Mouse (Mus musculus): ENCODE data around the gene Txlnb. TPM values are rescaled to one million over a fixed set of nuclear protein-coding genes. Genes with fewer than 3 reads are reported as not detected.
"Not testable (repeated sequence)": the region's sequence is repeated elsewhere in the genome, so short reads cannot be mapped to it uniquely, and the experiment has no call there.

Gene Txlnb
- 32.2 and 36.6 TPM in 2 replicates for polyA plus RNA-seq (2015; fragmentation: Nextera tagmentation; extraction: Ambion mirVana)

- WGBS, result 9% methylated on average over 13 of the region's 13 CpGs
- ATAC-seq (replicated peaks; ENCODE audit: insufficient number of reproducible peaks, insufficient read depth, low FRiP score, low read depth), result peak; percentile 59
- H3K4me2 ChIP-seq, result peak within 1 kb of the TSS; percentile 61
Observed at GRCm38 (mm10) chr10:17795767-17796631, at the start of gene Txlnb. Gene Txlnb (plus strand): TSS chr10:17796226.

GRCm38 (mm10) chr10:17752478-17752877, 43.5 kb upstream of the Txlnb start:
- Histone ChIP-seq H3K4me2 (no peak overlapping the region), H3K9me3 (replicated peaks) (0 out of 2 replicates have a peak, but pooled peaks cover 3% of the 10 kb centered on the region), H3K27me3 (no peaks in the 10 kb centered on the region), H3K27ac (no peak overlapping the region), H3K4me1 (replicated peaks) (no peaks in the 10 kb centered on the region), H3K9ac (no peak overlapping the region), H3K36me3 (no peaks in the 10 kb centered on the region), H3K4me3 (no peak overlapping the region)
- 74% methylated on average over 5 of the region's 5 CpGs for whole genome bisulfite sequencing
- ATAC-seq (replicated peaks; ENCODE audit: insufficient number of reproducible peaks, insufficient read depth, low FRiP score, low read depth), result no peak

More at GRCm38 (mm10) chr10:17795767-17796631, at the start of gene Txlnb:
- peak within 1 kb of the TSS; percentile 69 for H3K9ac ChIP-seq
- peaks cover 37% of the 10 kb centered on the region for H3K4me1 ChIP-seq (replicated peaks)
- peak within 1 kb of the TSS; percentile 55 for H3K4me3 ChIP-seq
- no peaks in the 10 kb centered on the region for H3K27me3 ChIP-seq
- no peaks in the 10 kb centered on the region for H3K9me3 ChIP-seq (replicated peaks)
- 0 out of 2 replicates have a peak, but pooled peaks cover 2% of the 10 kb centered on the region for H3K36me3 ChIP-seq
- H3K27ac ChIP-seq, result peak within 1 kb of the TSS; percentile 98

- H3K4me2 ChIP-seq, result no peak overlapping the region
- no peak overlapping the region for H3K4me3 ChIP-seq
- WGBS, result 42% methylated on average over 3 of the region's 3 CpGs
- H3K9me3 ChIP-seq (replicated peaks), result 0 out of 2 replicates have a peak, but pooled peaks cover 3% of the 10 kb centered on the region
- H3K27me3 ChIP-seq, result no peaks in the 10 kb centered on the region
- peak overlapping the region; percentile 31; the same call in 1 of the 2 replicates for H3K27ac ChIP-seq
- no peaks in the 10 kb centered on the region for H3K36me3 ChIP-seq
- H3K9ac ChIP-seq, result no peak overlapping the region
- ATAC-seq (replicated peaks; ENCODE audit: insufficient number of reproducible peaks, insufficient read depth, low FRiP score, low read depth), result no peak; the same call in 1 of the 2 replicates
- no peaks in the 10 kb centered on the region for H3K4me1 ChIP-seq (replicated peaks)
Observed at GRCm38 (mm10) chr10:17759772-17760171, 36.3 kb upstream of the Txlnb start.

- 60% methylated on average over 9 of the region's 9 CpGs for WGBS
- no peak for ATAC-seq (replicated peaks; ENCODE audit: insufficient number of reproducible peaks, insufficient read depth, low FRiP score, low read depth)
- Histone ChIP-seq H3K4me1 (replicated peaks) (no peaks in the 10 kb centered on the region), H3K27me3 (no peaks in the 10 kb centered on the region), H3K9me3 (replicated peaks) (no peaks in the 10 kb centered on the region), H3K4me3 (no peak overlapping the region), H3K4me2 (no peak overlapping the region), H3K36me3 (no peaks in the 10 kb centered on the region), H3K27ac (peak overlapping the region; percentile 58), H3K9ac (no peak overlapping the region)
Observed at GRCm38 (mm10) chr10:17760750-17761613, 35.0 kb upstream of the Txlnb start.

- 79% methylated on average over 1 of the region's 1 CpGs for WGBS
- ATAC-seq (replicated peaks; ENCODE audit: insufficient number of reproducible peaks, insufficient read depth, low FRiP score, low read depth), result no peak
Observed at GRCm38 (mm10) chr10:17761652-17762051, 34.4 kb upstream of the Txlnb start.

GRCm38 (mm10) chr10:17762946-17763345, 33.1 kb upstream of the Txlnb start:
- H3K4me2 ChIP-seq, result no peak overlapping the region
- 94% methylated on average over 8 of the region's 8 CpGs for WGBS
- no peak for ATAC-seq (replicated peaks; ENCODE audit: insufficient number of reproducible peaks, insufficient read depth, low FRiP score, low read depth)

More at GRCm38 (mm10) chr10:17761652-17762051, 34.4 kb upstream of the Txlnb start:
- no peak overlapping the region for H3K9ac ChIP-seq
- no peaks in the 10 kb centered on the region for H3K4me1 ChIP-seq (replicated peaks)
- no peaks in the 10 kb centered on the region for H3K27me3 ChIP-seq
- no peak overlapping the region for H3K27ac ChIP-seq
- no peaks in the 10 kb centered on the region for H3K9me3 ChIP-seq (replicated peaks)
- no peak overlapping the region for H3K4me3 ChIP-seq
- H3K4me2 ChIP-seq, result no peak overlapping the region
- no peaks in the 10 kb centered on the region for H3K36me3 ChIP-seq

GRCm38 (mm10) chr10:17769856-17770255, 26.2 kb upstream of the Txlnb start:
- no peaks in the 10 kb centered on the region for H3K27me3 ChIP-seq
- ATAC-seq (replicated peaks; ENCODE audit: insufficient number of reproducible peaks, insufficient read depth, low FRiP score, low read depth), result no peak

More at GRCm38 (mm10) chr10:17762946-17763345, 33.1 kb upstream of the Txlnb start:
- Histone ChIP-seq H3K4me1 (replicated peaks) (no peaks in the 10 kb centered on the region), H3K27ac (no peak overlapping the region), H3K4me3 (no peak overlapping the region), H3K9me3 (replicated peaks) (no peaks in the 10 kb centered on the region), H3K27me3 (no peaks in the 10 kb centered on the region), H3K9ac (no peak overlapping the region), H3K36me3 (no peaks in the 10 kb centered on the region)

GRCm38 (mm10) chr10:17772364-17772763, 23.7 kb upstream of the Txlnb start:
- 69% methylated on average over 10 of the region's 10 CpGs for WGBS
- peaks cover 10% of the 10 kb centered on the region for H3K4me1 ChIP-seq (replicated peaks)
- H3K4me2 ChIP-seq, result no peak overlapping the region
- no peaks in the 10 kb centered on the region for H3K27me3 ChIP-seq
- H3K36me3 ChIP-seq, result no peaks in the 10 kb centered on the region
- H3K9me3 ChIP-seq (replicated peaks), result no peaks in the 10 kb centered on the region
- no peak overlapping the region for H3K9ac ChIP-seq
- H3K4me3 ChIP-seq, result no peak overlapping the region
- no peak overlapping the region for H3K27ac ChIP-seq
- ATAC-seq (replicated peaks; ENCODE audit: insufficient number of reproducible peaks, insufficient read depth, low FRiP score, low read depth), result no peak

More at GRCm38 (mm10) chr10:17769856-17770255, 26.2 kb upstream of the Txlnb start:
- H3K4me3 ChIP-seq, result no peak overlapping the region
- no peaks in the 10 kb centered on the region for H3K9me3 ChIP-seq (replicated peaks)
- H3K27ac ChIP-seq, result no peak overlapping the region
- peaks cover 6% of the 10 kb centered on the region for H3K4me1 ChIP-seq (replicated peaks)
- H3K9ac ChIP-seq, result no peak overlapping the region
- 74% methylated on average over 5 of the region's 5 CpGs for WGBS
- no peaks in the 10 kb centered on the region for H3K36me3 ChIP-seq
- no peak overlapping the region for H3K4me2 ChIP-seq

- no peak for ATAC-seq (replicated peaks; ENCODE audit: insufficient number of reproducible peaks, insufficient read depth, low FRiP score, low read depth)
- peaks cover 7% of the 10 kb centered on the region for H3K4me1 ChIP-seq (replicated peaks)
- 83% methylated on average over 3 of the region's 3 CpGs for whole genome bisulfite sequencing
Observed at GRCm38 (mm10) chr10:17774366-17774765, 21.7 kb upstream of the Txlnb start.

GRCm38 (mm10) chr10:17775079-17775478, 20.9 kb upstream of the Txlnb start:
- ATAC-seq (replicated peaks; ENCODE audit: insufficient number of reproducible peaks, insufficient read depth, low FRiP score, low read depth), result no peak

More at GRCm38 (mm10) chr10:17774366-17774765, 21.7 kb upstream of the Txlnb start:
- Histone ChIP-seq H3K4me3 (no peak overlapping the region), H3K9ac (no peak overlapping the region), H3K9me3 (replicated peaks) (no peaks in the 10 kb centered on the region), H3K27me3 (no peaks in the 10 kb centered on the region), H3K4me2 (no peak overlapping the region), H3K36me3 (no peaks in the 10 kb centered on the region), H3K27ac (no peak overlapping the region)

GRCm38 (mm10) chr10:17776684-17777083, 19.3 kb upstream of the Txlnb start:
- 0 out of 2 replicates have a peak, but pooled peaks have one; percentile 47 for ATAC-seq (replicated peaks; ENCODE audit: insufficient number of reproducible peaks, insufficient read depth, low FRiP score, low read depth)
- H3K4me3 ChIP-seq; H3K27me3 ChIP-seq; H3K4me2 ChIP-seq; H3K9me3 ChIP-seq (replicated peaks); H3K36me3 ChIP-seq; H3K4me1 ChIP-seq (replicated peaks); H3K9ac ChIP-seq: not testable (repeated sequence)
- H3K27ac ChIP-seq, result peak overlapping the region; percentile 38
- 20% methylated on average over 4 of the region's 4 CpGs for WGBS

More at GRCm38 (mm10) chr10:17775079-17775478, 20.9 kb upstream of the Txlnb start:
- H3K4me2 ChIP-seq, result no peak overlapping the region
- H3K27ac ChIP-seq, result no peak overlapping the region
- H3K4me3 ChIP-seq, result no peak overlapping the region
- 66% methylated on average over 4 of the region's 4 CpGs for WGBS
- H3K36me3 ChIP-seq, result no peaks in the 10 kb centered on the region
- no peaks in the 10 kb centered on the region for H3K27me3 ChIP-seq
- no peaks in the 10 kb centered on the region for H3K9me3 ChIP-seq (replicated peaks)
- no peak overlapping the region for H3K9ac ChIP-seq
- peaks cover 5% of the 10 kb centered on the region for H3K4me1 ChIP-seq (replicated peaks)
